Mouse (Mus musculus): Measurements from ENCODE around the gene Macrod2. TPM values are rescaled to one million over a fixed set of nuclear protein-coding genes. Genes with fewer than 3 reads are reported as not detected.

The Macrod2 gene
- polyA plus RNA-seq, 1 experiment from 2014 or later, result 59.2 TPM

DNA sequence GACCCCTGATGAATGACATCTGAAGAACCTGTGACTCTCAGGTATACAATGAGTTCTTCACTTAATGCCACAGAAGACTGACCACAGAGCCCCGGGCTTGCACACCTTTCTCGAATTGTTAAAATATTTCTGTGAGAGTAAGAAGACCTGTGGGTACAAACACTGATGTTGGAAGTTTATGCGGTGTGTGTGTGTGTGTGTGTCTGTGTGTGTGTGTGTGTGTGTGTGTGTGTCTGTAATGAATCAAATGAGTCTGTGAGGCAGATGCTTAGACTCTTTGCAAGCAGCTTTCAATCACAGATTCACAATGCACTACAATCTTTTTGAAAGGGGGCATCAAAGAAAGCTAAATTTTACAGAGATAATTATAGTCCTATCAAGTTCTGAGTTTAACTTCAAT, 822.8 kb downstream of the Macrod2 start:
- Histone ChIP-seq H3K27ac (no peak overlapping the region), H3K4me1 (no peaks in the 10 kb centered on the region), H3K9me3 (replicated peaks) (peaks cover 6% of the 10 kb centered on the region; the same call in 1 of the 2 replicates), H3K9ac (no peak overlapping the region), H3K4me3 (no peak overlapping the region), H3K4me2 (replicated peaks) (no peak overlapping the region), H3K27me3 (no peaks in the 10 kb centered on the region), H3K36me3 (no peaks in the 10 kb centered on the region)
- peak; percentile 61; the same call in 1 of the 2 replicates for ATAC-seq (ENCODE audit: low FRiP score)
- 77% methylated on average over 3 of the region's 3 CpGs for WGBS

DNA sequence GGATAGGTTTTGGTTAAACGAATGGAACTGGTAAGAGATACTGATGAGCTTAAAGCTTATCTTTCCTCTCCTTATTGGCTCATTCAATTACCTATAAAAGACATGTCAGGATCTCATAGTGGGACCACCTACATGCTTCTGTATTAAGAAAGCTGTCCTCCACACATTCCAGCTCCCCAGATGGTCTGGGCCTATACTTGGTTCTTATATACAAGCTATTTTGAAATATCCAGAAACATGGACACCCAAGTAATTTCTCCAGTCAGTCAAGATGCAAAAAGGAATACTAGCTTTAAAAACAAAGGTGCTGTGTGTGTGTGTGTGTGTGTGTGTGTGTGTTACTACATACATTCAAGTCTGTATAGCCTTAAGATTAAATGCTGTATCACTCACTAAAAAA, 833.7 kb downstream of the Macrod2 start:
- Histone ChIP-seq H3K27ac (no peak overlapping the region), H3K9me3 (replicated peaks) (no peaks in the 10 kb centered on the region), H3K9ac (no peak overlapping the region), H3K27me3 (no peaks in the 10 kb centered on the region), H3K4me2 (replicated peaks) (no peak overlapping the region), H3K4me3 (no peak overlapping the region), H3K4me1 (peaks cover 12% of the 10 kb centered on the region), H3K36me3 (no peaks in the 10 kb centered on the region)
- 85% methylated on average over 1 of the region's 1 CpGs for WGBS
- ATAC-seq (ENCODE audit: low FRiP score), result no peak

GRCm38 (mm10) chr2:141229820-141230219, 834.7 kb downstream of the Macrod2 start:
- peaks cover 12% of the 10 kb centered on the region for H3K4me1 ChIP-seq
- H3K9ac ChIP-seq, result no peak overlapping the region
- no peaks in the 10 kb centered on the region for H3K36me3 ChIP-seq
- H3K9me3 ChIP-seq (replicated peaks), result no peaks in the 10 kb centered on the region
- H3K4me2 ChIP-seq (replicated peaks), result no peak overlapping the region
- no peak overlapping the region for H3K4me3 ChIP-seq
- no peak overlapping the region for H3K27ac ChIP-seq
- ATAC-seq (ENCODE audit: low FRiP score), result no peak
- no peaks in the 10 kb centered on the region for H3K27me3 ChIP-seq
- WGBS, result 60% methylated on average over 6 of the region's 6 CpGs

GRCm38 (mm10) chr2:141231011-141231668, 836.0 kb downstream of the Macrod2 start:
- no peaks in the 10 kb centered on the region for H3K36me3 ChIP-seq
- H3K4me1 ChIP-seq, result peaks cover 12% of the 10 kb centered on the region
- H3K4me3 ChIP-seq, result no peak overlapping the region
- peak; percentile 77; the same call in 1 of the 2 replicates for ATAC-seq (ENCODE audit: low FRiP score)
- no peak overlapping the region for H3K9ac ChIP-seq
- H3K27me3 ChIP-seq, result no peaks in the 10 kb centered on the region
- 25% methylated on average over 16 of the region's 16 CpGs for WGBS
- no peaks in the 10 kb centered on the region for H3K9me3 ChIP-seq (replicated peaks)
- H3K4me2 ChIP-seq (replicated peaks), result peak overlapping the region; percentile 30
- no peak overlapping the region for H3K27ac ChIP-seq

- Histone ChIP-seq H3K9me3 (replicated peaks) (no peaks in the 10 kb centered on the region), H3K4me3 (no peak overlapping the region), H3K27me3 (no peaks in the 10 kb centered on the region), H3K36me3 (no peaks in the 10 kb centered on the region), H3K4me2 (replicated peaks) (no peak overlapping the region), H3K27ac (0 out of 2 replicates have a peak overlapping the region, but pooled peaks have one; percentile 14), H3K9ac (no peak overlapping the region), H3K4me1 (peaks cover 12% of the 10 kb centered on the region)
- WGBS, result 56% methylated on average over 8 of the region's 8 CpGs
- no peak for ATAC-seq (ENCODE audit: low FRiP score)
Observed at GRCm38 (mm10) chr2:141234306-141234705, 839.2 kb downstream of the Macrod2 start.

- Histone ChIP-seq H3K4me3 (no peak overlapping the region), H3K36me3 (no peaks in the 10 kb centered on the region), H3K27ac (no peak overlapping the region), H3K27me3 (no peaks in the 10 kb centered on the region), H3K4me2 (replicated peaks) (no peak overlapping the region), H3K9ac (no peak overlapping the region), H3K4me1 (peaks cover 9% of the 10 kb centered on the region), H3K9me3 (replicated peaks) (no peaks in the 10 kb centered on the region)
- WGBS, result 36% methylated on average over 5 of the region's 5 CpGs
- no peak for ATAC-seq (ENCODE audit: low FRiP score)
Observed at GRCm38 (mm10) chr2:141234724-141235453, 839.8 kb downstream of the Macrod2 start.

- Histone ChIP-seq H3K4me3 (no peak overlapping the region), H3K9me3 (replicated peaks) (no peaks in the 10 kb centered on the region), H3K9ac (no peak overlapping the region), H3K4me1 (no peaks in the 10 kb centered on the region), H3K27me3 (no peaks in the 10 kb centered on the region), H3K4me2 (replicated peaks) (no peak overlapping the region), H3K27ac (no peak overlapping the region), H3K36me3 (no peaks in the 10 kb centered on the region)
- no peak for ATAC-seq (ENCODE audit: low FRiP score)
- WGBS, result 90% methylated on average over 2 of the region's 2 CpGs
Observed at GRCm38 (mm10) chr2:141247680-141248079, 852.6 kb downstream of the Macrod2 start.

DNA sequence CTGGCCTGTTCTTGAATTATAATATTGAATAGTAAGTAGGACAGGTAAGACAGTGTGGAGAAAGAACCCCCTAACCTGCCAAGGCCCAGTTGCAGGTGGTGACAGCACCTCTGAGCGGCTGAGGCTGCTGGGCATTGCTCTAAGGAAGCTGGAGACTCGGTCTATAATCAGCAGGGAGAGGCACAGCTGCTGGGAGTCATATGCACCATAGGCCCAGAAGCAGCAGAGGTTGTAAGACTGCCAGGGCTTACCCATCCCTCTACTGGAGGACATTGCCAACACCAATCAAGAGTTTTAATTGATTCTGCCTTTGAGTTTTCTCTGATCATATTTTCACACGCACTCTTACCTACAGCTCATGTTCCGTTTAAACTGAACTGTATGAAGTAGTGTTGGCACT, 869.5 kb downstream of the Macrod2 start:
- Histone ChIP-seq H3K4me3 (no peak overlapping the region), H3K36me3 (no peaks in the 10 kb centered on the region), H3K9me3 (replicated peaks) (no peaks in the 10 kb centered on the region), H3K9ac (no peak overlapping the region), H3K27ac (no peak overlapping the region), H3K27me3 (no peaks in the 10 kb centered on the region), H3K4me1 (no peaks in the 10 kb centered on the region), H3K4me2 (replicated peaks) (no peak overlapping the region)
- no peak for ATAC-seq (ENCODE audit: low FRiP score)
- WGBS, result 79% methylated on average over 4 of the region's 4 CpGs

- H3K4me3 ChIP-seq, result no peak overlapping the region
- no peaks in the 10 kb centered on the region for H3K4me1 ChIP-seq
- H3K9me3 ChIP-seq (replicated peaks), result no peaks in the 10 kb centered on the region
- no peak for ATAC-seq (ENCODE audit: low FRiP score)
- no peak overlapping the region for H3K4me2 ChIP-seq (replicated peaks)
- no peaks in the 10 kb centered on the region for H3K36me3 ChIP-seq
- no peak overlapping the region for H3K27ac ChIP-seq
- H3K27me3 ChIP-seq, result no peaks in the 10 kb centered on the region
- no peak overlapping the region for H3K9ac ChIP-seq
Observed at GRCm38 (mm10) chr2:141266591-141266990, 871.5 kb downstream of the Macrod2 start.

DNA sequence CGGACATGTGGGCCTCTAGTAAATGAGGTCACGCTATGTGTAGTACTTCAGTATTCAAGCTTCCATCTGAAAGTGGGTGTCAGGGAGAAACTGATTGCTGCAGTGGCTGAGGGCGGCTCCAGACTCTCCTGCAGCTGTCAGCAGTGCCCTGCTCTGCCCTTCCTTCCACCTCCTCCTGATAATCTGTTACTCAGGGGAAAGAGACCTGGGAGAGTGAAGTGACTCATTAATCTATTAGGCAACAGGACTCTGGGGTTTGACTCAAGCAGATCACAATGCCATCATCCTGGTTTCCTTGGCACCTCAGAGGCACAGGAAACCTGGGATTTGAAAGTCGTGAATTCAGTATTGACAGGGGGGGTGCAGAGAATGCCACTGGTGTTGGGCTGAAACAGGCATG, 876.4 kb downstream of the Macrod2 start:
- Histone ChIP-seq H3K36me3 (no peaks in the 10 kb centered on the region), H3K4me2 (replicated peaks) (no peak overlapping the region), H3K9me3 (replicated peaks) (no peaks in the 10 kb centered on the region), H3K27me3 (no peaks in the 10 kb centered on the region), H3K4me3 (no peak overlapping the region), H3K4me1 (no peaks in the 10 kb centered on the region), H3K27ac (no peak overlapping the region), H3K9ac (no peak overlapping the region)
- 66% methylated on average over 4 of the region's 4 CpGs for WGBS
- no peak for ATAC-seq (ENCODE audit: low FRiP score)

DNA sequence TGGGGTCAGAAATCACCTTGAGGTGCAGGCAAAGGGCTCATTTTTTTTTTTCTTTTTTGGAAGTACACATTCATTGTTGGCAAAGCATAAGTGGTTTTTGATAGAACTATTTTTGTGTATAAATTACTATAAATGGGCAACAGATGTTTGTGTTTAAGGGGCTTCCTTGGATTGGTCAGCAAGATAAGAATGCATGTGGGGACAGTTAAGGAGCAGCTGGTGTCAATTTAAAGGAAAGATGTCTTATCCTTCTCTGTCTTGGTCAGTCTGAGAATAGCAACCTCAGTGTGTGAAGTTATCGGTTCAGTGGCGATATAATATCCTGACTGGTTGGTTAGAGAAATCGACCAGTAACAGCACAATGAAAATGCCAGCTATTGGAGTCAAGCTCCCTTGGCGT, 877.9 kb downstream of the Macrod2 start:
- H3K9me3 ChIP-seq (replicated peaks), result no peaks in the 10 kb centered on the region
- no peak overlapping the region for H3K27ac ChIP-seq
- 85% methylated on average over 4 of the region's 4 CpGs for WGBS
- no peaks in the 10 kb centered on the region for H3K36me3 ChIP-seq
- ATAC-seq (ENCODE audit: low FRiP score), result no peak
- H3K9ac ChIP-seq, result no peak overlapping the region
- no peaks in the 10 kb centered on the region for H3K4me1 ChIP-seq
- H3K27me3 ChIP-seq, result no peaks in the 10 kb centered on the region
- no peak overlapping the region for H3K4me2 ChIP-seq (replicated peaks)
- H3K4me3 ChIP-seq, result no peak overlapping the region

- H3K9me3 ChIP-seq (replicated peaks), result no peaks in the 10 kb centered on the region
- 81% methylated on average over 2 of the region's 2 CpGs for WGBS
- H3K9ac ChIP-seq, result no peak overlapping the region
- H3K4me3 ChIP-seq, result no peak overlapping the region
- no peaks in the 10 kb centered on the region for H3K36me3 ChIP-seq
- no peaks in the 10 kb centered on the region for H3K4me1 ChIP-seq
- H3K4me2 ChIP-seq (replicated peaks), result no peak overlapping the region
- no peaks in the 10 kb centered on the region for H3K27me3 ChIP-seq
- no peak for ATAC-seq (ENCODE audit: low FRiP score)
- no peak overlapping the region for H3K27ac ChIP-seq
Observed at GRCm38 (mm10) chr2:141274262-141274661, 879.2 kb downstream of the Macrod2 start.
